Mouse (Mus musculus): ENCODE measurements around the gene Fam13c. TPM values are rescaled to one million over a fixed set of nuclear protein-coding genes. Genes with fewer than 3 reads are reported as not detected.

Gene Fam13c
- polyA plus RNA-seq, 1 experiment: not detected

- H3K4me1 ChIP-seq (ENCODE audit: control insufficient read depth, insufficient read depth, low read length): no peaks in the 10 kb centered on the region
- 65% methylated on average over 6 of the region's 6 CpGs for WGBS
- TF ChIP-seq POLR2A (IDR thresholded peaks at IDR 0.05; ENCODE audit: insufficient read depth, low read depth, low read length) (no peak), CTCF (IDR thresholded peaks at IDR 0.05; ENCODE audit: insufficient read depth, low read depth, low read length) (no peak)
- no peak overlapping the region for H3K27ac ChIP-seq (ENCODE audit: insufficient read depth, low read depth, low read length)
- H3K4me3 ChIP-seq (ENCODE audit: insufficient read depth, low read depth, low read length): no peak overlapping the region
These were observed 102.6 kb downstream of the Fam13c start for GRCm38 (mm10) chr10:70542857-70543256.

GRCm38 (mm10) chr10:70552531-70552930, 112.2 kb downstream of the Fam13c start:
- TF ChIP-seq POLR2A (IDR thresholded peaks at IDR 0.05; ENCODE audit: insufficient read depth, low read depth, low read length): no peak
- no peak for TF ChIP-seq CTCF (IDR thresholded peaks at IDR 0.05; ENCODE audit: insufficient read depth, low read depth, low read length)
- Histone ChIP-seq H3K4me3 (ENCODE audit: insufficient read depth, low read depth, low read length) (no peak overlapping the region), H3K4me1 (ENCODE audit: control insufficient read depth, insufficient read depth, low read length) (peaks cover 3% of the 10 kb centered on the region), H3K27ac (ENCODE audit: insufficient read depth, low read depth, low read length) (no peak overlapping the region)
- WGBS: 98% methylated on average over 3 of the region's 3 CpGs

DNA sequence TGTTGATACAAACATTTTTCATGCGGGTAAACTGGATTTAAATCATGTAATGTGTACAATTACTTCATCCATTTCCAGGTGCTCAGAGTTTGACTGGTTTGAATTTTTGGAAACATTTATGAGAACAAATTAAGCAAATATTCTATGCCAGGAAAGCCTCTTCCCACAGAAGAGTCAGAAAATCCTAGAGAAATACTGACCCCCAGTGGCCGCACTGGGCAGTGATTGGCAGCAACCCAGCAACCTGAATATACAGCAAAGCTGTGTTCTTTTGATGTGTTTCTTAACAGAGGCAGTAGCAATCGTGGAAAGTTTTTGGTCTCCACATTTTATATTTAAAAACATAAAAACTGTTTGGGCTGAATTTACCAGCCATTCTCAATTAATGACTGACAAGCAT, 123.4 kb downstream of the Fam13c start:
- TF ChIP-seq CTCF (IDR thresholded peaks at IDR 0.05; ENCODE audit: insufficient read depth, low read depth, low read length) (no peak), POLR2A (IDR thresholded peaks at IDR 0.05; ENCODE audit: insufficient read depth, low read depth, low read length) (no peak)
- H3K4me3 ChIP-seq (ENCODE audit: insufficient read depth, low read depth, low read length): no peak overlapping the region
- H3K27ac ChIP-seq (ENCODE audit: insufficient read depth, low read depth, low read length): no peak overlapping the region
- WGBS: 15% methylated on average over 3 of the region's 3 CpGs
- H3K4me1 ChIP-seq (ENCODE audit: control insufficient read depth, insufficient read depth, low read length): no peaks in the 10 kb centered on the region

DNA sequence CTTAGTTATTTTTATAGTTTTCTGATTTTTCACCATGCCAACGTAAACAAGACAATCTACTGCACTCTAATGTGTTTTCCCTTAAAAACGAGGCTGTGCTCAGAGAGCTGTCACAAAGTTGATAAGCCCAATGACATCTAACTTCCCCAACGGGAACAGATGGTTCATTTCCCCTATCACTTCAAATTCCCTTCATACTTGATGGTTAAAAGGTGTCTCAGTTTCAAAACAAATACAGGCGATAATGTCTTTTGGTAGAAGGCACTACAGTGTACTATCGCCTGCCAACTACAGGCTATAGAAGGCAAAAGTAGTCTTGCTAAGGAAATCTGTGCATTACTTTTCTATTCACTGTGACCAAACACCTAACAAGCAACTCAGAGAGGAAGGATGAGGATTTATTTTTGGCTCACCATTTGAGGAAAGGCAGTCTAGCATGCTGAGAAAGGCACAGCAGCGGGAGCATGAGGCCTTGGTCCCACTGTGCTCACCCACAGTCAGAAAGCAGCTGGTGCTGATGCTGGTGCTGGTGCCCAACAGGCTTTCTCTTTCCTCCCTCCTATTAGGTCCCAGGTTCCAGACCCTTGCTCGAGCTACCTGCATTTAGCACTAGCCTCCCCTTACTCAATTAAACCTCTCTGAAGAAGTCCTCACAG, 141.4 kb downstream of the Fam13c start:
- H3K4me3 ChIP-seq (ENCODE audit: insufficient read depth, low read depth, low read length): no peak overlapping the region
- 48% methylated on average over 7 of the region's 7 CpGs for WGBS
- peaks cover 3% of the 10 kb centered on the region for H3K4me1 ChIP-seq (ENCODE audit: control insufficient read depth, insufficient read depth, low read length)
- TF ChIP-seq POLR2A (IDR thresholded peaks at IDR 0.05; ENCODE audit: insufficient read depth, low read depth, low read length) (no peak), CTCF (IDR thresholded peaks at IDR 0.05; ENCODE audit: insufficient read depth, low read depth, low read length) (no peak)
- H3K27ac ChIP-seq (ENCODE audit: insufficient read depth, low read depth, low read length): no peak overlapping the region

DNA sequence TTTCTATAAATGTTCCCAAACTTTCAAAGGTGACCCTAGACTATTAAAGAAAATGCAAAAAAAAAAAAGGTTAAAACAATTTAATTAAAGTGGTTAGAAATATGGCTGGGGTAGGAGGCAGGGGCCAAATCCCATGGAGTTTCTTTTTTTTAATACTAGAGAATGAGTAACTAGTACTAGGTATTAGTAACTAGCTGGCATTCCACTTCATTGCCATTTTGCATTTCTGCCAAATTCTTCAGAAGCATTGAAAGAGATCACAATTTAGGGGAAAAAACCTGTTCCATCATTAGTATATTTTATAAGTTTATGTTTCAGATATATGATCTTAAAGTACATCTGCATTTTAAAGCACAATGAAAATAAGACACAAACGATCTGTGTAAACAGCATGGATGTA, 143.9 kb downstream of the Fam13c start:
- 71% methylated on average over 1 of the region's 1 CpGs for WGBS
- no peak for TF ChIP-seq CTCF (IDR thresholded peaks at IDR 0.05; ENCODE audit: insufficient read depth, low read depth, low read length)
- TF ChIP-seq POLR2A (IDR thresholded peaks at IDR 0.05; ENCODE audit: insufficient read depth, low read depth, low read length): no peak
- Histone ChIP-seq H3K4me3 (ENCODE audit: insufficient read depth, low read depth, low read length) (no peak overlapping the region), H3K27ac (ENCODE audit: insufficient read depth, low read depth, low read length) (no peak overlapping the region), H3K4me1 (ENCODE audit: control insufficient read depth, insufficient read depth, low read length) (peaks cover 3% of the 10 kb centered on the region)

DNA sequence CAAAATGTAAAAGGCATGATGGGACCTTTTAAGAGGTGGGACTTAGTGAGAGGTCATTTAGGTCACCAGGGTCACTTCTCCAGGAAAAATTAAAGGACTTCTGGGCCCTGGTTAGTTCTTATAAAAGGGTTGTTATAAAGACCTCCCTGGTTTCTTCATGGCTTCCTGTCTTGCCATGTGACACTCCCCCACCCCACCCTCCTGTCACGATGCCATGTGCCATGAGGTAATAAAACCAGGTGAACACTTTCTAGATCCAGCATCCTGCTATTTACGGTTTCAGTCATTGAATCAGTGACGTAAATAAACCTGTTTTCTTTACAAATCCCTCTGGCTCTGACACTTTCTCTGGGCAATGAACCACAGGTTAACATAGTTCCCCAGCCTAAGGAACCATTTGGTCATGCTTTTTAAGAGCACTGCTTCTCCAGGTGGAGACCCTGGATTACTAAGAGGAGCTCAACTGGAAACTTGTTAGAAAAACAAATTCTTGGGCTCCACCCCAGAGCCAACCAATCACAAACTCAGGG, 146.7 kb downstream of the Fam13c start:
- no peak for TF ChIP-seq POLR2A (IDR thresholded peaks at IDR 0.05; ENCODE audit: insufficient read depth, low read depth, low read length)
- TF ChIP-seq CTCF (IDR thresholded peaks at IDR 0.05; ENCODE audit: insufficient read depth, low read depth, low read length): no peak
- Histone ChIP-seq H3K4me1 (ENCODE audit: control insufficient read depth, insufficient read depth, low read length) (peaks cover under 1% of the 10 kb centered on the region), H3K27ac (ENCODE audit: insufficient read depth, low read depth, low read length) (no peak overlapping the region), H3K4me3 (ENCODE audit: insufficient read depth, low read depth, low read length) (no peak overlapping the region)
- 82% methylated on average over 3 of the region's 3 CpGs for WGBS

GRCm38 (mm10) chr10:70594007-70594406, 153.7 kb downstream of the Fam13c start:
- Histone ChIP-seq H3K4me3 (ENCODE audit: insufficient read depth, low read depth, low read length) (no peak overlapping the region), H3K27ac (ENCODE audit: insufficient read depth, low read depth, low read length) (no peak overlapping the region), H3K4me1 (ENCODE audit: control insufficient read depth, insufficient read depth, low read length) (0 out of 2 replicates have a peak, but pooled peaks cover 2% of the 10 kb centered on the region)
- WGBS: 24% methylated on average over 1 of the region's 1 CpGs
- TF ChIP-seq CTCF (IDR thresholded peaks at IDR 0.05; ENCODE audit: insufficient read depth, low read depth, low read length): no peak
- TF ChIP-seq POLR2A (IDR thresholded peaks at IDR 0.05; ENCODE audit: insufficient read depth, low read depth, low read length): no peak

DNA sequence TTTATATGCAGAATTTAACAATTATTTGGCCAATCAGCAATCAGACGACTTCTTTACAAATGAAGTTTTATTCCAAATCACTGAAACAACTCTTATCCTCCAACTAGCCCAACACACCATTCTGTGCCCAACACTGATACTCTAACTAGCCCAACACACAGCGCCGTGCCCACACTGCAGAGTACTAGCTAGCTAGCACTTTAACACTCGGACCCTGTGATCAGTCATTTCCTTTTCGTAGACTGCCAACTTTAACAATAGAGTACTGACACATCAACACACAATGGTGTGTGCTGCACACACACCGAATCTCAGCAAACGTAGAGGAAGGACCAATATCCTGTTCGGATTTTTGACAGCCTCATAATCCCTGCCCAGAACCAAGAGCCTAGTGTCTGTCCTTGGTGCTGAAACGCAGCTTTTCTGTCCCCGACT, 157.8 kb downstream of the Fam13c start:
- WGBS: 4% methylated on average over 10 of the region's 10 CpGs
- Histone ChIP-seq H3K27ac (ENCODE audit: insufficient read depth, low read depth, low read length) (peak overlapping the region; percentile 87), H3K4me1 (ENCODE audit: control insufficient read depth, insufficient read depth, low read length) (0 out of 2 replicates have a peak, but pooled peaks cover 2% of the 10 kb centered on the region), H3K4me3 (ENCODE audit: insufficient read depth, low read depth, low read length) (peak overlapping the region; percentile 63)
- TF ChIP-seq POLR2A (IDR thresholded peaks at IDR 0.05; ENCODE audit: insufficient read depth, low read depth, low read length) (no peak), CTCF (IDR thresholded peaks at IDR 0.05; ENCODE audit: insufficient read depth, low read depth, low read length) (no peak)

DNA sequence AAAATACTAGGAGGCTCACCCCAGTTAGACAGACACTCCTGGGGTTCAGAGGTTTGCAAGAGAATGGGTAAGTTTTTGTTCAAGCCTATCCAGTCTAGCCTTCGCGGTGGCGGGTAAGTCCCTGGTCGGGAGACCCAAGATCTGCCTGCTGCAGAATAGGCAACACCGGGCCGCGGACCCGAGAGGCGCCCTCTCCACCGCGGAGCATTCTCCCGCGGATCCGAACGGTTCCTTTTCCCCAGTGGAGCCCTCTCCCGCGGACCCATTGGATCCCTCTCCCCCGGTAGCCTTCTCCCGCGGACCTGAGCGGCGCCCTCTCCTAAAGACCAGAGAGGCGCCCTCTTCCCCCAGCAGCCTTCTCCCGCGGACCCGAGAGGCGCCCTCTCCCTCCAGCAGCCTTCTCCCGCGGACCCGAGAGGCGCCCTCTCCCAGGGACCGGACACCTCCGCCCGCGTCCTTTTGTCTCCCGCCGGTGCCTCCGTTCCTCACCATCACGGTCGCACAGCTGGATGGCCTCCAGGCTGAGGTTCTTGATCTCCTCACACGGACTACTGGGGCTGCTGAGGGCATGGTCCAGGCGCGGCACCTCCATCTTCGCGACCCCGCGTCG, 158.3 kb downstream of the Fam13c start:
- TF ChIP-seq POLR2A (IDR thresholded peaks at IDR 0.05; ENCODE audit: insufficient read depth, low read depth, low read length): no peak
- TF ChIP-seq CTCF (IDR thresholded peaks at IDR 0.05; ENCODE audit: insufficient read depth, low read depth, low read length): no peak
- Histone ChIP-seq H3K4me3 (ENCODE audit: insufficient read depth, low read depth, low read length) (peak overlapping the region; percentile 63), H3K4me1 (ENCODE audit: control insufficient read depth, insufficient read depth, low read length) (0 out of 2 replicates have a peak, but pooled peaks cover 2% of the 10 kb centered on the region), H3K27ac (ENCODE audit: insufficient read depth, low read depth, low read length) (peak overlapping the region; percentile 87)
- under 1% methylated on average over 47 of the region's 48 CpGs for WGBS

Measured in olfactory bulb, adult 2 months (tissue).